Mouse (Mus musculus) heart, adult 9 months (tissue): ENCODE results near the gene Rnf114.

ENCODE experiments used
- DNase-seq, 2 experiments: peaks; one replicate each; pipeline ENCODE4 v3.0.0; 2022; ENCODE audit warnings: low spot score in 2 of 2

Gene Rnf114

GRCm38 (mm10) chr2:167564551-167565311 lies 72.3 kb downstream of the Rnf114 start:
- DNase-seq = no peak

GRCm38 (mm10) chr2:167565312-167565656 lies 72.8 kb downstream of the Rnf114 start:
- no peak for DNase-seq

GRCm38 (mm10) chr2:167565682-167566081 lies 73.2 kb downstream of the Rnf114 start:
- peak; percentile 88 to 91 for DNase-seq
